Mouse (Mus musculus) kidney, postnatal 36 days (tissue): ENCODE results near the gene Clk4.

Experiments
- DNase-seq, 2 experiments: peaks; one replicate each; pipeline ENCODE4 v3.0.0; 2021 to 2022; ENCODE audit warnings: mixed read lengths in 2 of 2

The Clk4 gene

DNA sequence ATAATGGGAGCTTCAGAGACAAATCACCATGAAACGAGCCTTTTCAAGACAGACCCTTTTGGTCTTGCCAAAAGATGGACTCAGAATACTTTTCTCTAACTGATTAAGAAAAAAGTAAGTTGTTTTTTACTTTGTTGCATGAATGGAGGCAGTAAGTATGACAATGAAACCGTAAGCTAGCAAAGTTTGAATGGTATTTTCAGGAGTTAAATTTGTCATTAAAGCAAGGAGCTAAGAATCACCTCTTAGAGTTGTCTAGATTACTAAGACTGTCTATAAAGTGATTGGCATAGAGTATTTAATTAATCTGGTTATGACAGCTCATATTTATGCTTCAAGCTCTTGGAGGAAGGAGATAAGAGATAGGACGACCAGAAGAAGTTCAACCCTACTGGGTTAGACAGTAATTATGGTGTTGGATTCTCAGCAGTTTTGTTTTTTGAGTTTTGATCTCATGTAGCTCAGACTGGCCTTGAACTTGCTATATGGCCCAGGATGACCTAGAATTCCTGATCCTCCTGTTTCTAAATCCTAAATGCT, at the start of gene Clk4:
Clk4 (plus strand) TSS at position 51 of the 540 bp plus-strand sequence.
- DNase-seq = no peak

DNA sequence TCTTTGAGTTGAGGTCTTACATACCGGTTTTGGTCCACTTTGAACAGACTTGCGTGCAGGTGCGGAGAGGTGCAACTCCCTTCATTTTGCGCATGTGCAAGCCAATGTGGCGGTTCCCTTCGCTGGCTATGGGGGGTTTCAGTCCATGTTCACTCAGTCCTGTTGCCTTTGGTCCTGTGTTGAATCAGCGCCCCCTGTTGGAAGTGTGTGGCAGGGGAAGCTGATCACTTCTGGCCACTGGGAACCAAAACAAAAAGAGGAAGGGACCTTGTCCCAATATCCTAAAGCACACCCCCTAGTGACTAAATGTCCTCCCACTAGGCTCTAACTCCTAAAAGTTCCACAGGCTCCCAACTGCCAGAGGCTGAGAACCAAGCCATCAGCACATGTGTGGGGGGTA, 47.5 kb upstream of the Clk4 start:
- no peak for DNase-seq

DNA sequence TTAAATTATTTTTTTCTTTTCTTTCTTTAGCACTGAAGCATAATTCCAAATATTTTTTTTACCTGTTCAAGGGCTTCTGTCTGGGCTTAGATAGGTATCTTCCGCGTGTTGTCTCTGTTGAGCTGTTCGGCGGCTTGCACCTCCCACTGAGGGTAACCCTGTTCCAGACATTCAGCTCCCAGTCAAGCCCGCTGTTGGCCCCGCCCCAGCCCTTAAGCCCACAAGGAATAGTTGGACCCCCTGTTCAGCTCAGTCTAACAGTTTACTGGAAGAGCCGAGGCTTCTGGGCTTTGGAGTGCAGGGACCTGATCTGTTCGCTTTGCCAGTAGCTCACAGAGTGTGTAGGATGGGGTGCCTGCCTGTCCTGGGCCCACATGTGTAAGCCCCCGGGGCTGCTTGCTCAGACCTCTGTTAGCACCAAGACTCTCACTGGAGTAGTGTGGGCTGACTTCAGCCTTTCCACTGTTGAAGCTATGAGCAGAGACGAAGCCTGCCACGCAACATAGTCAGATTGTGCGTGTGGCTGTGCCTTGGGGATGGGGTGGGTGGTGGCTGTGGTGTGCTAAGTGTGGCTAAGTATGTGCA, 42.0 kb upstream of the Clk4 start:
- DNase-seq = no peak

DNA sequence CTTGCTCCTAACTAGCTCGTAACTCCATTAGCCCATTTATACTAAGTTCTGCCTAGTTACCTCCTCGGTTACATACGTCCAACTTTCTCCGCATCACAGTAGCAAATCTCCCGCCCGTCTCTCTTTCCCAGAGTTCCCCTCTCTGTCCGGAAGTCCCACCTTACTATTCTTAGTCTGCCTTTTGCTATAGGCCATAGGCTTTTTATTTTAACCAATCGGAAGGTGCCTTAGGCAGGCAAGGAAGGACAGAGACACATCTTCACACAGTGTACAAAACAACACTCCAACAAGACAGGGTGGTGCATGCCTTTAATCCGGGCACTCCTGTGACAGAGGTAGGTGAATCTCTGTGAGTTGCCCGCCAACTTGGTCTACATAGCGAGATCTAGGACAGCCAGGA, 41.2 kb upstream of the Clk4 start, which contains the start of gene Gm12569:
Gm12569 (plus strand) TSS at position 166 of the 400 bp plus-strand sequence.
- DNase-seq = no peak

DNA sequence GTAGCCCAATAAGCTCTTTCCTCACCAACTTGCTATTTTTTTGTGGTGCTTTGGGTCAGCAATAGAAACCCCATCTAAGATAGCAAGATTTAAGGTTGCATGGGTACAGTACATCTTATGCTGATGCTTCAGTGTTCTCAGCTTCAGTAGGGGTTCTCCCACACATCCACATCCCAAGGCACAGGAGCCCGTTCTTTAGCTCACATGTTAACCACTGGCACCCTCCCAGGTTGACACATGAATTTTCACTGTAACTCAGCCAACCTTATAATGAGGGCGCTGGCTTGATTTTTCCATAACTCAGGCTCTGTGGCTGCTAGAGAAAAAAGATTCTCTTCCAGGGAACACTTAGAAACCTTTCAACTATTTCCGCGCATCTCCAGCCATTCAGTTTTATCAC, 34.4 kb upstream of the Clk4 start:
- DNase-seq = peak in 1 of 2 experiments; percentile 10

DNA sequence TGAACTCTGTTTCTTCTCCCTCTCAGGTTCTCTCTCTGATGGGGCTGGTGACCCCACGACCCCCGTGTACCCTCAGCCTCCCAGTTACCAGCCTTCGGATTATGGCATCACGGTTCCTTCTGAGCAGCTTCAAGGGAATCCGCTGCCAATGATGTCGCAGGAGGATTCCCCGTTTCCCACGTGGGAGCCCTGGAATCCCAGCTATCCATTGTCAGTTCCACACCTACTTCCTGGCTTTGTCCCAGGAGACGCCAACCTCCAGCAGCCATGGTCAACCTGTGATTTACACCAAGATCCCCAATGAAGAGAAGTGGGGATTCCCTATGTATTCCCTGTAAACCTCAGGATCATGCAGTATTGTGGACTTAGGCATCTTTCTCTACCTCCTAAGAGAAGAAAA, 26.9 kb upstream of the Clk4 start:
- no peak for DNase-seq

DNA sequence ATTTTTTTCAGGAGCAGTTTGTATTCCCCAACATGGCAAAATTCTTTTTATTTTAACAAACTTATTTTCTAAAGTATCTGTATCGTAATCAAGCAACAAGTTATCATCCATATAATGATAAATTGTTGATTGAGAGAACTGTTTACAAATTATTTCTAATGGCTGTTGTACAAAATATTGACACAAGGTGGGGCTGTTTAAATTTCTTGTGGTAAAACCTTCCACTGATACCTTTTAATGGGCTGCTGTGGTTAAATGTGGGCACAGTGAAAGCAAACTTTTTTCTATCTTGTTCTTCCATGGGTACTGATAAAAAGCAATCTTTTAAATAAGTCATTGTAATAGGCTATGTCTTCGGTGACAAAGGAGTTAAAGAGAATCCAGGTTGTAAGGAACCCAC, 18.6 kb upstream of the Clk4 start:
- no peak for DNase-seq

DNA sequence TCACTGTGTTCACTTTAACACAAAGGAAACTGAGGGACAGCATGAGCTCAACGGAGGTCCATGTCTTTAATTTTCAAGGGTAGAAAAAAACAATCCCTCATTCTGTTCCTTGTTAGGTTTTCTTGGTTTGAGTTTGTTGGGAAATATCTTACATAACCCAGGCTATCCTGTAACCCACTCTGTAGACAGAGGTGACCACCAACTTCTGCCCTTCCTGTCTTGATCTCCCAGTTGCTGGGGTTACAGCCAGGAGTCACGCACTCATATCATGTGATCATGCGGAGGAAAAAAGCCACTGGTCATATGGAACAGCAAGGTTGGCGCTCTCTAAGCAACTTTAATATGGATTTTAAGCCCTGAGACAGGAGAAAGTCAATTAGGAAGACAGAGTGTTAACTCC, 4.5 kb upstream of the Clk4 start:
- no peak for DNase-seq

DNA sequence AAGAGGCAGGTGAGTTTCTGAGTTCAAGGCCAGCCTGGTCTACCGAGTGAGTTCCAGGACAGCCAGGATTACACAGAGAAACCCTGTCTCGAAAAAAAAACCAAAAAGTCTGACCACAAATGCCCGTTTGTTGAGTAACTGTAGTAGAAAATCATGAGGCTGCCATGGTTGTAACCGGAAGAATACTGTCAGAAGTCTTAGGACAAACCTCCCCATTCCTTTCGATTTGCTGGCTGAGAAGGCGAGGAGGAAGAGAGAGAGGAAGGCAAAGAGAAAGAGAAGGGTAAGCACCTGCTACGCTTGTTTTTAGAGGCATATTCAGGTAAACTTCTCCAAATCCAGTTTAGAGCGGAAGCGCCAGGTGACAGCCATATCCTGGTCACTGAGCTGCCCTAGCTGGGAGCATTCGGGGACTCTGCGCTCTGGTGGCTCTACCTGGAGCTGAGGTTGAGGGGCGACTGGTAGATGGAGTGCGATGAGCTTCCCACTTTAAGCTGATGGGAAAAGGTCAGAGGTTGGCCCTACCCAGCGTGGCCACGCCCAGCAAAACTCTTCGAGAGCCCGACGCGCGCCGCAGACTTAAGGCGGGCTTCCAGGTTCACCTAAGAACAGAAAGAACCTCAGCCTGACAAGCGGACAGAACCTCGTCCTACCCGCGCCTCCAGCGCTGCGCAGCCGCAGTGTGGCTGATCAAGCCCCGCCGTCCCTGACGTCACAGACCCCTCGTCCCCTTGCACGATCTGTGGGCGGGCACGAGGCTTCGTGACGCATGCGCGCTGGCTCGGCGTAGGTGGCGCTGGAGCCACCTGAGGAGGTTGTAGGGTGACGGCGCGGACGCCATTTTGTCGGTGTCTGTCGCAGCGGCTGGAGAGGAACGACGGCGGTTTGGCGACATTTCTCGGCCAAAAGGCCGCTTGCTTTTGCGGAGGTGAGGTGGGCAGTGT, 1.1 kb downstream of the Clk4 start, which contains the start of gene BC049762:
BC049762 (minus strand) TSS at position 705 of the 944 bp plus-strand sequence.
- peak; percentile 99 to 100 for DNase-seq

DNA sequence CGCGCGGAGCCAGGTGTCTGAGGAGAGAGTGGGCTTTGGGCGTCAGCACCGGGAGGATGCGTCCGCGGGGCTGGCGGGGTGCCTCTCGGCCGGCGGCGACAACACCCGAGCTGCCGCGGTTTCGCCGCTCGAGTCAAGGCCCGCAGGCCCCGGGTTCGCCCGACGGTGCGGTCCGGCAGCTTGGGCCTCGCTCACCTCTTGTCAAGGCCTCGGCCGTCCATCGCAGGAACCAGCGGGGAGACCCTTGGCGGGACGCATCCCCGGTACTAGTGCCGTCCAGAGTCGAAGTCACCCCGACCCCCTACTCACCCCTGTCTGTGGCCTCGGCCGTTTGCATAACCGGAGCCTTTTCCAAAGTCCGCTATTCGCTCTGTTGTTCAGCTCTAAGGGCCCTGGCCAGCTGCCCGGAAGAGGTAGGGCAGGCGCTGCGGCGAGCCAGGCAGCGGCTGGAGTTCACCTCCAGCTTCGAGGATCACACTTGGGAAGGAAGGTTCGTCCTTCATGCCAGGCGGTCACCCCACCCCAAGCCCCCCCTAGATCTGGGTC, 1.8 kb downstream of the Clk4 start:
- peak; percentile 91 to 93 for DNase-seq

DNA sequence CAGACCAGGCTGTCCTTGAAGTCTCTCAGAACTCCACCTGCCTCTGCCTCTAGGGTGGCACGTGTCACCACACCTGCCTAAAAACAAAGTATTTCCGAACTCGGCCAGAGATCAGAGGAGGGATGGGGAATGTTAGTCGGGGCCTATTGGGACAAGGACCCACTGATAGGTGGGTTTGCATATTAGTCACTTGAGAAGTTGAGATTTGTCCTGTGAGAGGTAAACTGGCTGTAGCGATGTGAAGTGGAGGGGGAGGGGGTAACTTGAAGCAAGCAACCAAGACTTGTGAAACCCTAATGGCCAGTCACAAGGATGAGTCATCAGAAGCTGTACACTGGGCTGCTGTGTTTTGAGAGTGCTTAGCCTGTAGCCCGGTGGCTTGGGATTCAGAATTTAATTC, 2.8 kb downstream of the Clk4 start:
- peak; percentile 44 to 65 for DNase-seq

DNA sequence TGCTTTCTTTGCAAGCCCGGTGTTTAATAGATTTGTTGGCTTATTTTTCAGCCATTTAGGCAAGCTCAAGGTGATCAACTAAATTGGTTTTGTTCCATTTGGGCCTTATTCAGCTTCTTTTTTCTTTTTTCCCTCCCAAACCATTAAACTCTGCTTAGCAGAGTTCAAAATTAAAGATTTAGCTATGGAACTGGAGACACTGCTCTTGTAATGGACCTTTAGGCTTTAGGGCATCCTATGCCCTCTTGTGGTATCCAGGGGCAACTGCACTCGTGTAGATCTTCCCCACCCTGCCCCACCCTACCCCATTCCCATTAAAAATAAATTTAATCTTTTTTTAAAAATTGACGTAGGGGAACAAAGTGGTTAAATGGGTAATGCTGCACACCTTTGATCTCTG, 3.8 kb downstream of the Clk4 start:
- peak; percentile 39 to 52 for DNase-seq

DNA sequence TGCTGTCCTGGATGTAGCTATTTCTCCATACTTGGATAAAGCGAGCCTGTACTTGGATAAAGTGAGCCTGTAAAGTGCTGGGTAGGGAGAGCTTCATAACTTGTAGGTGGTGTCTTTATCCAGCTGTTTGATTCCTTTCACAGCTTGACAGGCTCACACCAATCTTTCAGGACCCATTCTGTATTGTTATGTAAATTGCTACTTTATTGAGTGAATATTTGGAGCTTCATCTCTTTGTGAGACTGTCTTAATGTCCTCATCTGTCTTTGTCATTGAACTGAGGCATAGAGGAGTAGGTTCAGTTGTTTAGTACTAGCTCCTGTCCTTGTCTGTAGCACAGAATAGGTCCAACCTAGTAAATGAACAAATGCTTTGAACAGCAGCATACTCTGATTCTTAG, 12.9 kb downstream of the Clk4 start:
- no peak for DNase-seq

DNA sequence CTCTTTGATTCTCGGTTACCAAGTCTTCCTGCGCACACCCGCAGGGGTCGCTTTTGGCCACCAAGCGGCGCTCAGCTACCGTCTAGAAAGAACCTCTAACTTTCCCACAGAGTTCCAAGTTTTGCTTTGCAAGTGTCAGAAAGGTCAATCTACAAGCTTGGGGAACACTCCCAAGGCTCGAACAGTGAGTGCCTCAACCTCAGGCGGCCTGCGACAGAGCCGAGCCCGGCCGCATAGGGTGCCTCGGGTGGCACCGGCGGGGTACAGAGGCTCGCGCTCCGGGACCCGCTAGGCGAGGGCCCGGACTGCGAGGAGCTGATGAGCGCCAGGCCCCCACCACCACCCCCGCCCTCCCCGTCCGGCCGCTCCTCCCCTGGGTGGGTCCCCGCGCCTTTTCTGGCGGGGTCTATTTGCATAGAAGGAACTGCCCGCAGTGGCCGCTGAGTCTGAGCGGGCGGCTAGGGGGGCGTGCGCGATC, 28.1 kb downstream of the Clk4 start, which contains the start of gene Col23a1:
Col23a1 (plus strand) TSS at position 357 of the 478 bp plus-strand sequence.
- DNase-seq = peak; percentile 78 to 89

DNA sequence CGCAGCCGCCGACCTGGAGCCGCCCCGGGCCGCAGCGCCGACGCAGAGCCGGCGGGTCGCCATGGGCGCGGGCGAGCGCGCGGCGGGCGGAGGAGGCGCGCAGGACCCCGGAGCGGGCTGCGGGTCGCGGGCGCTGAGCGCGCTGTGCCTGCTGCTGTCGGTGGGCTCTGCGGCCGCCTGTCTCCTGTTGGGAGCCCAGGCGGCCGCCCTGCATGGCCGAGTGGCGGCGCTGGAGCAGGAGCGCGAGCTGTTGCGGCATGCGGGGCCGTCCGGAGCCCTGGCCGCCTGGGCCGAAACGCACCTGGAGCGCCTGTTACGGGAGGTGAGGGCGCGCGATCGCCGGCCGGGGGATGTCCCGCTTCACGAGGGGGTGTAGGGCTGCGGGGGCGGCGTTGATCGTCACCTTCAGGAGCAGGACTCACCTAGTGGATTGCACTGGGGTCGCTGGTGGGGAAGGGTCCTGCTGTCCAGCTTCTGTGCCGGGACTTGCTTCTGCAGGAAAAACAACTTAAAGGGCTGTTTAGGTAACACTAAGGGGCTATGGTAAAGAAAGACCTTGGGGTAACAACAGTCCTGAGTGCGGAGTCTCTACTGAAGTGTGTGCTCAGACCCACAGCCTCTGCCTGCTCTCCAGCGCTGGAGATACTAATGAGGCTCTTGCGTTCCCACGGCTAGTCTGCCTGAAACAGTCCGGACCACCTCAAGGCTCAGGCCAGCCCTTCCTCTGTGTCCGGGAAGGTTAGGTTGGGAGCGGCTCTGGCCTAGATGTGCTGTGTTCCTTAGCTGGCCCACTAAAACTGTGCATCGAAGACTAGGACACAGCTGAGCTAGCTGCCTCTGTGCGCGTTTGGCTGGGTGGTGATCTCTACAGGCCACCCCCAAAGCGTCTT, 28.8 kb downstream of the Clk4 start:
- DNase-seq = peak; percentile 29 to 72

DNA sequence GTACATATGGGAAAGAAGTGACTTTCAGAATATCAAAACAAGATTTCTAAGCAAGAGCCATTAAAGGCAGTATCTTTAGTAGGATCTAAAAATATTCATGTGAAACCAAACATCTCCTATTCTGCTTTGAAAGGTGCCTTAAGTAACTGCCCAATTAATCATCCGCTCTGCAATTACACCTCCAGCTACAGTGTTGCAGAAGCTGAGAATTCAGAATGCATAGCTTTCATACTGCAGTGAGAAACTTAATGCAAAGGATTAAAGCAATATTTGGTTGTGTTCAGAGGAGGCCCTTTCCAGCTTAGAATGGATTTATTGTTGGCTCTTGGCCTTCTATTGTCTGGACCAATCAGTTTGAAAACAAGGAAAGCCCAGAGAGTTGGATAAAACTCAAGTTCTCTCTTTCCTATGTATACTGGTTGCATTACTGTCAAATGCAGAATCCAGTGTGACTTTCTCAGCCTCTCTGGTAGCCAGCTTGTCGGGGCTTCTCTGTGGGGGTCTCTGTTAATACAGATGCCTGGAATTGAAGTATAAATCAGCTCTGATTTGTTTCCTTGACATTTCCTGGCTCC, 32.5 kb downstream of the Clk4 start:
- no peak for DNase-seq

DNA sequence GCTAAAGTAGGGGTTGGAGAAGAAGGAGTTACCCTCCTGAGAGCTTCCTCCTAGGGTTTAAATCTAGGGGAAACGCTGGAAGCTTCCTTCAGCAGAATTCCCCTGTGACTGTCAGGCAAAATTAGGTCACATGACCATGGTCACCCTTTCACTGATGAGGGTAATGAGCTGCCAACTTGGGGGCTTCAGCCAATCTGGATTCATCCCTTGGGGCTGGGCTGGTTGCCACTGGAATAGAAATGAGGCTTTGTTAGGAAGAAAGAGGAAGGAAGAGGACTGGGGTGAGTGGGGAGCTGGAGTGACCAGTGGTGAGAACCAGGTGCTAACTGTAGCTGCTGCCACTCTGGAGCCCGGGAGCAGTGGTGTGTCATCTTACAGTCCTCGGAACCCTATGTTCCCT, 34.2 kb downstream of the Clk4 start:
- no peak for DNase-seq

DNA sequence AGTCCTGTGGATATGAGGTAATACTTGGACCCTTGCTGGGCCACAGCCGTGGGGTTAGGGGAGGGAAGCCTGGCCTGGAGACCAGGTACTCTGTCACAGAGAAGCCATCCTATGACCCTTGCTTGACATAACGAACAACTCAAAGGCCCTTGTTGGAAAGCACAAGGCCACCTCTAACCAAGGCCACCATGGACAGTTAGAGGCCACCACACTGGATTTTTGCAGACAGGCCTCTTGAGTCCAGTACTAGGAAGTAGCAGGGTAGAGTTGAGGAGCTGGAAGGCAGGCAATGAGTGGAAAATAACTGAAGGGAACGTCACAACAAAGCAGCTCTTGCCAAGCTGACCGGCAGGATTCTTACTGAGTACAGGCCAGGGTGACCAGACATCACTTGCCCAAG, 37.2 kb downstream of the Clk4 start:
- no peak for DNase-seq

DNA sequence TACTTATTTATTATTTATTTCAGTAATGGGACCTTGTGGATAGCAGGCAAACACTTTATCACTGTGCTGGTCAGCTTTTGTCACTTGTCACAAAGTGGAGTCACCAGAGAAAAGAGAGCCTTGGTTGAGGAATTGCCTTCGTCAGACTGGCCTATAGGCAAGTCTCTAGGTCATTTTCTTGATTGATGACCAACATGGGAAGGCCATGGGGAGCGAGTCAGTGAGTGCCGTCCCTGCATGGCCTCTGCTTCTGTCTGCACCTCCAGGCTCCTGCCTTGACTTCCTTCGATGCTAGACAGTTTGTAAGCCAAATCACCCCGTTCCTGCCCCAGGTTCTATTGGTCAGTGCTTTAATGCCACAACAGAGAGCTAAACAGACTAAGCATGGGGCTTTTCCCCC, 40.9 kb downstream of the Clk4 start:
- DNase-seq = no peak

DNA sequence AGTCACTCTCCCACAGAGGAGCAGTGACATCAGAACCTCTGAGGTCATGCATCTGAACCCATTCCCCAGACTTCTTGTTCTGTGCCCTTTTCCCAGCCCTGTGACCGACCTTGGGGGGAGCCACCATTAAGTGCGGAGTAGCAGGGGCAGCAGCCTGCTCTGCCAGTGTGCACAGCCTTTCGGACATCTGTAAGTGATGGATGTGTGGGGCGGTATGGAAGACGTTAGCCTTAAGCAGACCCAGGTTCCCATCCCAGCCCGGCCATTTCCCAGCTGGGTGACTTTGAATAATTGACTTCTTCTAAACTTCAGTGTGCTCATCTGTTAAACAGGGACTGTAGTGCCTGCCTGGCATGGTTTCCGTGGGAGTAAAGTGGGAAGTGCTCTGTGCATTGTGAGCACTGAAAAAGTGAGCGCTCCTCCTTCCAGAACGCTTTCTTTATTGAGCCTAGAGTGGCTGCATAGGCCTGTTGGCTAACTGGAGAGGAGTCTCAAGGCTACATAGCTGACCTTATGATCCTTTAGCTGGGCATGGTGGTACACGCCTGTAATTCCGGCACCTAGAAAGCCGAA, 42.5 kb downstream of the Clk4 start:
- no peak for DNase-seq

DNA sequence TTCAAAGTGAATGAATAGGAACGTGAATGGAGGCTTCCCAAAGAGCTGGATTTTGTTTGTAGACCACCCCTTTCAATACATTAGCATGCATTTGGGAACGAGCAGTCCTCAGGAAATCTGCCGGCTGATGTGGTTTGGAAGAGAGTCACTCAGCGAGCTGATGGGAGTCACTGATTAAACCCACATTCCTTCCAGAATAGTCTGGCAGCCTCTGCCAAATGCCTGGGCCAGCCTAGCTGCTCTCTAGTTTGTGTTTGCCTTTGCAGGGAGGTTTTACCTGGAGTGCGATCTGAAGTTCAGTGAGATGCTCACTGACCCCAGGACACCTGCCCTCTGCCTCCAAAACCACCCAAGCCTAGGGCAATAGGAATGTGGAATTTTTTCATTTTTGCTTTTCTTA, 46.8 kb downstream of the Clk4 start:
- DNase-seq = peak; percentile 71 to 74
